13 mouse cellular contexts compared by ENCODE assay signal in the genomic region with DNA sequence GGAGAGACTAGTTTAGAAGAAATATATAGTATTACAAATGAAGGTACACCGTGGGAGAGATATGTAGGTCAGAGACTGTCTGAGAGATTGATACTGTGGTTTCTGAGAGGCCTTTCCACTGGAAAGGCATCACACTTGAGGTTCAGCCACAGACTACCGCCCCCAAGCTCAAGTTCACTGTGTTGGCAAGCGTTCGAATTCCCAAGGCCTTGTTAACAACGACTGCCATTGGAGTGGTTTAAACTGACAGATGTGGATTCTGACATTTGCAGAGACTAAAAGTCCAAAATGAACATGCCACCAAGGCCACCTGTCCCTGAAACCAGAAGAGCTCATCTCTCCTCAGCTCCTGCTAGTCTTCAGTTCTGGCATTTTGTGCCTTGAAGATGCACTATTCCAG.
"Had no signal": no experiment of that assay in that cellular context is flagged by ENCODE, and none has a peak within 500 bp of the region (broad histone marks: within the 10 kb centered on the region; RNA-seq: fewer than 3 reads in every experiment).

No protein-coding gene starts in this region.

- DNase-seq: kidney, adult 2 months; kidney, postnatal 25 days; layer of hippocampus, adult 9-11 months; left cerebral cortex, postnatal 4 days; liver, postnatal 0 days; lung, embryonic 14.5 days; retina, postnatal 1 day; right cerebral cortex, postnatal 25 days; thymus, adult 2 months; thymus, postnatal 25 days had no signal

- ATAC-seq: liver, postnatal 0 days; lung, postnatal 0 days; midbrain, embryonic 13.5 days; midbrain, embryonic 16.5 days had no signal
